Mouse (Mus musculus) cerebellum, postnatal 25 days (tissue): Measurements from ENCODE around the gene Ufc1.
"Not testable (repeated sequence)": the region's sequence is repeated elsewhere in the genome, so short reads cannot be mapped to it uniquely, and the experiment has no call there.

ENCODE experiments used
- DNase-seq, 2 experiments: peaks; one replicate each; pipeline ENCODE4 v3.0.0; 2021; ENCODE audit warnings: mixed read lengths in 2 of 2

Ufc1 gene

DNA sequence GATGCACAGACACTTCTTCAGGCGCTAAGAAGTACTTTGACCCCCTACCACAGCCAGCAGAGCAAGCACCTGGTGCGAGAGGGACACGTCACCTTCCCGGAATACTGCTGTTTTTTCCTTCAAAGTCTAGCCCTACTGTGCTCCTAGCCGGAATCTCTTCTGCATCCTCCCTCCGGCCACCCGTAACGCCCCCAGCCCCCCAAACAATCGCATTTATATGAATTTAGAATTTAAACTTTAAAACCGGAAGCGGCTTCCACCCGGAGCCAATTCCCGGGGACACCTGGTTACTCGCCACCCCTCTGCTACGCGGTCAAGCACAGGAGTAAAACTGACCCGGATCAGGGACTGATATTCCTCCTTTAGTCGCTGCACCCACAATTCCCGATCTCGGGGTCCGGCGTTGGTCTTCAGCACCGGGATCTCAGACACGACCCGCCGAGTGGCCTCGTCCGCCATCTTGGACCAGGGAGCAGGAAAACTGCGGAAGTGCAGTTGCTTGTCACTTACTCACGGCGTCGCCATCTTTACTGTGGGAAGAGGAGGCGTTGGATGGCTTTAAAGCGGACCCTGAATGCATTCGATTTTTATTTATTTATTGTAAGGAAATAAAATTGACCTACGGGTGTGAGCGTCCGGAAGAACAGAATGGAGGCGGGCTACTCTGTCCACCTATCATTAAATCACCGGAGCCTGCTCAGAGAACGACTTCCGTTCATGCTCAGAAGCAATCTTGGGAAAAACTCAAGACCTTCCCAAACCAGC is at the start of gene Ufc1:
Ufc1 (minus strand) TSS at position 727 of the 765 bp plus-strand sequence.
- peak; percentile 85 to 91 for DNase-seq

DNA sequence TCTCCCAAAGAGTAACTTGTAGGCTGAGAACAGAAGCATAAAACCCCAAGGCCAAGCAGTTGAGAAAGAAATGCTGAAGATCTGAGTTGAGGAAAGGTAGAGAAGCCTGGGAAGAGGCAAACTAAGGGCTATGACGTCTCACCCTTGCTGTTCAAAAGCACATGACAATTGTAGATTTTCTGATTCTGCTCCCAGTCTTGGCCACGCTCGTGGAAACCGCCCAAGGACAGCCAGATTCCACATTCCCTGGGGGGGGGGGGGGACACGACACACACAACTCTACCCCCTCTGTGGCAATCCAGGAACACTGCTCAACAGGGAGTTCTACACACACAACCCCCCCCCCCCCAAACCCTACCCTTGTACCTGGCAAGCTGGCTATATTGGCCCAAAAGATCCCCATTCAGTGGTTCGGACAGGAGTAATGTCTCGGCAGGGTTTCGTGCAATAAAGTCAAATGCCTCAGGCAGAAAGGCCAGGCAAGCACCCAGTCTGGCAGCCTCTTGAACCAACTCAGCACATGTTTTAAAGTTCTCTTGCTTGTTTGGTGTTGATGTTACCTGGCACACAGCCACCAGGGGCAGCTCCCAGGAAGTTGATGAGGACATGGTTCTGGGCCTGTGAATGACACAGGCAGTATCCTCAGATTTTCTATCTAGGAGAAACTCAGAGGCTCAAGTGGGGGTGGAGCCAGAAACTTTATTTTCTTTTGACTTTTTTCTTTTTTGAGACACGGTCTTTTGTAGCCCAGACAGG is 49.3 kb upstream of the Ufc1 start:
- peak in 1 of 2 experiments; percentile 39 for DNase-seq

DNA sequence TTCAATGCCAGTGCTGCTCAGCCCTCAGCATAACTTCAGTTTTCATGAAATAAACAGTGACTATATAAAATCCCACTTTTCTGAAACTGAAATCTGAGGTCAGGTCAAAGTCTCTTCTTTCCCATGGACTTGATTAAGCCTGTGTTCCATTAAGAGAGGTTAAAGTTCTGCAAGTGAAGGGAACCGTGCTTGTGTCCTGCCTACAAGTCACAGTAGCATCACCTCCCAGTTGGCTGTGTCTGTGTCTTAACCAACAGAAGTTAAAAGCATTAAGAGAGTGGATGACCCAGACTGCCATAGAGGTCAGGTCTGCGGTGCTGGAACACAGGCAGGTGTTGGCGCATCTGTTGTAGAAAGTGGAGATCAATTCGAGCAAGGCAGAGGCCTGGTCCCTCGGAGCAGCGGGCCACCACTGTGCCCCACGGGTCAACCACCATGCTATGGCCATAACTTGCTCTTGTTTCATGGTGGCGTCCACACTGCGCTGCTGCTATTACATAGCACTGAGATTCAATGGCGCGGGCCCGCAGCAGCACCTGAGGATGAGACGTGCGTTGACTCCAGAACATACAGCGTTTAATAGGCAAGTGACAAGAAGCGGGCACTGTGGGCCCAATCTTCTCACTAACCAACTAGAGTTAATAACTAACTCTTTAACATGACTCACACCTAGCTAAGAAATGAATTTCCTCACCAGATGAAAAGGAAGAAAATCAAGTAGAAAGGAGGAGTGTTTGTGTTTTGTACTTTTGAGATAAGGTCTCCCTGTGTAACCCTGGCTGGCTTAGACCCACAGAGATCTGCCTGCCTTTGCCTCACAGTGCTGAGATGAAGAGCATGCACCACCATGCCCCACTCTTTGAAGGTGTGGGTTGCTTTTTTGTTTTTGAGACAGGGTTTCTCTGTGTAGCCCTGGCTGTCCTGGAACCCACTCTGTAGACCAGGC is 47.7 kb upstream of the Ufc1 start:
- no peak for DNase-seq

DNA sequence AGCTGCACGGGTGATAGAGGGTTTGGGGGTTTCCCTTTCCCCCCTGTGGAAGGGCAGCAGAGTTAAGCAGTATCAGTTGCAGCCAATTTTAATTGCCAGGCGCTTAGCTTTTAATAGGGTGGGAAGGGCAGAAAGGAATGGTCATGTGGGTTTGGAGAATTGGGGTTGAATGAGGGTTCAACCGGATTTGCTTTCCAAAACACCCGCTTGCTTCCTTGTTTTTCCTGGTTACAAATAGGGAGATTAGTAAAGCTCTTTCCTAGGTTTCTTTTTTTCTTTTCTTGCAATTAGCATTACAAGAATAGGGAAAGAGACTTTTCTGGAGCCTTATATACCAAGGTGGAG is 35.4 kb upstream of the Ufc1 start:
- DNase-seq, result no peak

DNA sequence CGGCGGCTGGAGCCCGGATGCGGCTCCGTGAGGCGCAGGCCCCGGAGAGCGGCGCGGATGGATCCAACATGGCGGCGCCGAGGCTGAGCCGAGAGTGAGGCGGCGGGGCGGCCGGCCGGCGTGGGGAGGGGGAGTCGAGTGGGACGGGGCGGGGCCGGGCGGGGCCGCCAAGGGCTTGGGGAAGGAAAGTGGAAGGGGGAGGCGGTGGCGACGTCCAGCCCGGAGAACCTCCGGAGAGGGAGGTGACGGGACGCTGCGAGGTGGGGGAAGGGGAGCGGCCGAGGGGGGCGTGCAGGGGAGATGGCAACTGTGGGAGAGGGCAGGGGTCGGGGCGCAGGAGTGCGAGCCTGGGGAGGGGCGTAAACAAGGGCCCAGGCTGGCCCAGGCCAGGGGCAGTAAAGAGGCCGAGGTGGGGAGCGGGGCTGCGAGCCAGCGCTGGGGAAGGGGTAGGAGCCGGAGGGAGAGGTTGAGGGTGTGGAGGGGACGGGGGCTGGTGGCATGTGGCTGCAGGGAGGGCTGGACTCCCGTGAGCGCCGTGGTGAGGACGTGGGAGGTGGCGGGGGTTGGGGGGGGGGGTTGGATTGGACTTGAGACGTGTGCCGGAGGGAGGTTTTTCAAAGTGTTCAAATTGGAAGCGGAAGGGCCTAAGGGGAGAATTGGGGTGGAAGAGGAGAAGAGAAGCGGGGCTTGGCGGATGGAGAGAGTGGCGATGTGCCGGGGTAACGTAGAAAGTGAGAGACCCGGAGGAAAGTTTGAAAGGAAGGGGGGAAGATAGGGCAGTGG is 34.8 kb upstream of the Ufc1 start:
- no peak for DNase-seq

DNA sequence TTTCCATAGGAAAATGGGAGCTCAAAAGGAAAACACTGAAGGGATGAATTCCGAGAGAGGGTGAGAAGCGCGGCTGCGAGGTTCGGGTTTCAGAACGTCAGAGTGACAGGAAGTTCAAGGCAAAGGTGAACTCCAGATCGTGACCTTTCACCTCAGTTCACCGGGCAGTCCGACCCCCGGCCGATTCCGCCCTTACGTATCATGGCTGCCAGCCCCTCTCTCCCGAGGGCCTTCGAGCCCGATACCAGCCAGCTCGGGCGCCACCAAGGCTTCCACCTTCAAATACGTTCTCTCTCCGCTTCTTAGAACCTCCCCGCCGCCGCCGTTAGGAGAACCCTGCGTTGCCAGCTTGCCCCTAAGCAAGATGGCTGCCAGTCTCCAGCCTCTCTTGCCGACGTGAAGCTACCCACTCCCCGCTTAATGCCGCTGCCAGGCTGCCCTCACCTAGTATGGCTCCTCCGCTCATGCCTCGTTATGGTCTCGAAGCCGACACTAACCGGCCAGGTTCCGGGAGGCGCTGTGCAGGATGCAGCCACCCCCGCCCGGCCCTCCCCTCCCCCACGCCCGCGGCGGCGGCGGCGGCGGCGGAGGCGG is 34.1 kb upstream of the Ufc1 start, which contains the start of gene Dedd:
Dedd (plus strand) TSS at position 307 of the 594 bp plus-strand sequence.
- peak; percentile 92 to 93 for DNase-seq

DNA sequence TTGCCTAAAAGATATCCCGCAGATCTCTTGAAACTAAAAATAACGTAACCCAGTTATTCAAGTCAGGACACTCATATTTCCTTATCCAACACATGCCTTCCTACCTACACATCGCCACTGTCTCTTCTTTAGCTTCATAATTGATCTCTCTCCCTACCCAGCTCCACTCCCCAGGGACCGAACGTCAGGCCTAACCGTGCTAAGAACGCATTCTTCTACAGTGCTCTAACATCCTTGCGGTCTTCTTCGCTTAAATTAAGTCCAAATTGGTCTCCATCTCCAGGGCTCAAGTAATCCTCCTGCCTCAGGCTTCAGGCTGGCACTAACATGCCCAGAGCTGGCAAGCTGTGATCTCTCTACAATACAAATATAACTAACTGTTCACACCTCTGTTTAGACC is 33.4 kb upstream of the Ufc1 start:
- DNase-seq, result peak in 1 of 2 experiments; percentile 14

DNA sequence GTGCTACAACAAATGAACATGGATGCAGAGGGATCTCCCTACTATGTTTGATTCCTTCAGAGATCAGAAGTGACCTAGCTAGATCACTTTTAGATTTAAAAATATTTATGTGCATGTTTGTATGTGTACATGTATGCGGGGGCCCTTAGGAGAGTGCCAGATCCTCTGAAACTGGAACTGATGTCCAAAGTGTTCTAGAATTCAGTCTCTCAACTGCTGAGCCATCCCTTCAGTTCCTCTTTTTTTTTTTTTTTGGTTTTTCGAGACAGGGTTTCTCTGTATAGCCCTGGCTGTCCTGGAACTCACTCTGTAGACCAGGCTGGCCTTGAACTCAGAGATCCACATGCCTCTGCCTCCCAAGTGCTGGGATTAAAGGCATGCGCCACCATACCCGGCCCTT is 31.8 kb upstream of the Ufc1 start:
- not testable (repeated sequence) for DNase-seq

DNA sequence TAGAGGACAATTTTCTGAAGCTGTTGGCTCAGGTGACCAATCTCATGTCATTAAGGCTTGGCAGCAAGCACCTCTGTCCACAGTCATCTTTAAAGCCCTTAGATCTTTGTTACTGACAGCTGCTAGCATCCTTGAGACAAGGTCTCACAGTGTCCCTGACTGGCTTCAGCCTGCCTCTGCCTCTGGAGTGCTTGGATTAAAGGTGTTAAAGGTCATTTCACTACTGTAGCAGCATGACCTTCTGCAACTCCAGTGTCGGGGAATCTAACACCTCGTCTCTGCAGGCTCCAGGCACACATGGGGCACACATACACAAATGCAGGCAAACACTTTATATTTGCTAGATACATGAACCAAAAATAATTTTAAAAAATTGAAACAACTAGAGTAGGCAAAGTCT is 30.7 kb upstream of the Ufc1 start:
- DNase-seq, result no peak

DNA sequence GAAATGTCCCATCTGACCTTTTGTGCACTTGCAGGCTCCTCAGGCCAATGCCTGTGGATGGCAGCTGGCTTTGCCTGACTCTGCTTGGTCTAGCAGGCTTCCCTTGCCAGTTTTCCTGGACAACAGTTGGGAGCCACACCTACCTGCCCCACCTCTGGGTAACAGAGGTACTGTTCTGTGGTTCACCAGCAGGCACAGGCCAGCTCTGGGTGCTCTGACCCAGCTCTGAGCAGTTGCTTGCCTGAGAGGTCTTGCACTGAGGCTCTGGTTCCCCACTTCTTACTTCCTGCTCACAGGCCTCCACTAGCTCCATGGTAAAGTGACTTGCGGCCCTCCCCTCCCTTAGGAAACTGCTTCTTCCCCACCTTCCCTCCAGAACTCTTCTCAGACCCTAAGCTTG is 27.2 kb upstream of the Ufc1 start:
- DNase-seq, result peak in 1 of 2 experiments; percentile 27

DNA sequence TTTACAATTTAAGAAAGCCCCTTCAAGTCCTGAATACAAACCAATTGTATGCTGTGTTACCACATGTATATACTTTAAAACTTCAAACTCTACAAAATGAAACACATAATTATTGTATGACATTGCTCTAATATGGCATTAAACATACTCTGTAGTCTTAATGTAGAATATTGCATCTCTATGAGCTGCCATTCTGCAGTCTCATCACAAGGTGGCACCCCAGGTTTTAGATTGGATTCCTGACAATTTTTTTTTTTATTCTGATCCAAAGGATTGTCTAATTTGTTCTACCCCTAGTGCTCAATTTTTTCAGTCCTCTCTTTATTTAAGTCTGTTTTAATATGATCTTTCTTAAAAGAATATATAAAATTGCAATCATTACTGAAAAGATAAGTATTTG is 26.6 kb upstream of the Ufc1 start:
- peak in 1 of 2 experiments; percentile 31 for DNase-seq

DNA sequence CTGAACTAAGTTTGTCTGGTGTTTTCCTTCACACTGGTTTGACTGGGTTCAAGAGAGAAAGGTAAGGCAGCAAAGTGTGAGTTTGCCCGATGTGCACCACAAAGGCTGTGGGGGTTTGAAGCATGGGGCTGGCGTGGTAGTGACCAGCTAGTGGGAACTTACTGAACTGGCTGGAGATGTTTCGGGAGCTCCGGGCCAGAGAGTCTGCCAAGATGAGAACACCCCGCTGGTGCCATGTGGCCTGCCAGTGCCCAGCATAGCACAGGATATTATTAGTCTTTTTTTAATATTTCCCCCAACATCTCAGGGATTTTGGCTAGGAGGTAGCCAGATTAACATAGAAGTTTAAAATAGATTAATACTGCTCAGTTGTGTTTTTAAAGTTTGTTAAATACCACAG is 25.3 kb upstream of the Ufc1 start:
- DNase-seq, result peak; percentile 84 to 86

DNA sequence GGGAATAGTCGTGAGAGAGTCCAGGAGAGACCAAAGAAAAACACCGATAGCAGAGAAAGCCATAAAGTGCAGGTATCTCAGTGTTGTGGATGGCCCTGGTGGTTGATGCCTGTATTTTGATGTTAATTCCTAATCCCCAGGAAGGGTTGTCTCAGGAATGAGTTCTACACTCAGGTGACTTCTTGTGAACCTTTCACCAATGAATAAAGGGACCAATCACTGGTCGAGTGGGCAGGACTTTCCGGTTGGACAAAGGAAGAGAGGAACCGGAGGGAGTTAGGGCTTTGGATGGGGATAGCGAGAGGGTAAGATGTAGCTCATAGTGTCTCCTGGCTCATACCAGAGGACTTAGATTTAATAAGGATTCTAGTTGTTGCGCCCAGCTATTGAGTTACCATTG is 24.9 kb upstream of the Ufc1 start:
- DNase-seq, result peak in 1 of 2 experiments; percentile 48

DNA sequence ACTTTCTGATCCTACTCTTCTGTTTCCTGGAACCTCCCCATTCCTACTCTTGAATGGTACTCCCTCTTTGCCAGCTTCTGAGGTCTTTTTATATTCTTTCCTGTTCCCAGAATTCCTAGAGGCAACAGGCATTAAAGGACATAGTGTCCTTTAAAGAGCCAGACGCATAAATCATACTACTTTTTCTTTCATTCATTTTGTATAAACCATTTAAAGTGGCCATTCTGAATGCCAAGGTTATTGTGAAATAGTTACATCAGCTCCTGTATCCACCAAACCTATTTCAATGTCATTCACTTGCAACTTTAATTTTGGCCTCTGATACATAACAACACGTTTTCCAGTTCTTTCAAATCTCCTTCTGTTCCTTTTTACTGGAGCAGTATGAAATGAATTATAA is 14.5 kb upstream of the Ufc1 start:
- no peak for DNase-seq

DNA sequence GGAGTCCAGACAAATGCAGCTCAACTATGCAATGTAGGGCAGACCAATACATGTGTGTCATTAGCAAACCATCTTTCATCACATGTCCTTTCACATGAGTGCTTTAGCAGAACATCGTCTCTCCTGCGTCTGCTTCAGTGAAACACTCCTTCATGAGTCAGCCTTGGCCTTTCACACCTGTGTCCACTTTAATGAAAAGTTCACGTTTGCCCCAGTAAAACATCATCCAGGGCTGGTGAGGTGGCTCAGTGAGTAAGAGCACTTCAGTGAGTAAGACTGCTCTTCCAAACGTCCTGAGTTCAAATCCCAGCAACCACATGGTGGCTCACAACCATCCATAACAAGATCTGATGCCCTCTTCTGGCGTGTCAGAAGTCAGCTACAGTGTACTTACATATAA is 11.3 kb upstream of the Ufc1 start:
- DNase-seq, result not testable (repeated sequence)

DNA sequence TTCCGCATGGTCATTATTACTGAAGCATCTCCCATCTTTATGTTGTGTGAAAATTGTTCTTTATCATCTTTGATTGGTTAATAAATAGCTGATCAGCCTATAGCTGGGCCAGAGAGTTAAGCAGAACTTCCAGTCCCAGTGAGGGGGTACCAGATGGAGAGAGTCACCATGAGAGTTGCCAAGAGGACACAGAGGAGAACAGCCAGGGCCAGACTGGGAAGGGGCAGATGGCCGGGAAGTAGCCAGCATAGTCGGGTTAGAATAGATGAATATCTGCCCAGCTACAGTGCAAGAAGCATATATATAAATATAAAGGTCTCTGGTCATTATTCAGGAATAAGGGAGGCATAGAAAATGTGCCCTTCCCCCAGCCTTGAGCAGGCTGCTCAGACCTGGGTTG is 3.4 kb upstream of the Ufc1 start:
- peak in 1 of 2 experiments; percentile 30 for DNase-seq

DNA sequence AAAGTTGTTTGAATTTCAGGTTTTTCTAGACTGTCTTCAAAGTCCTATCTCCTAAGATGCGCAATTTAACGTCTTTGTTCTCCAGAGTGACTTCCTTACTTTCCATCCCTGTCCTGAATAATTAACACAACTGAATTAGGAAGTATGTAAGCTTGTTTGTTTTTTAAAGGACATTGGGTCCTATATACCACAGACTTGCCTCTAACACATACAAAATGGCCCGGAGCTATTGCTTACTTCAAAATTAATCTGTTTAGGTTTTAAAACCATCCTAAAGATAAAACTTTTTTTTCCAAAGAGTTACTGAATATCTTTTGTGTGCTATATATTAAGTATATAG is 209 bp upstream of the Ufc1 start:
- no peak for DNase-seq

DNA sequence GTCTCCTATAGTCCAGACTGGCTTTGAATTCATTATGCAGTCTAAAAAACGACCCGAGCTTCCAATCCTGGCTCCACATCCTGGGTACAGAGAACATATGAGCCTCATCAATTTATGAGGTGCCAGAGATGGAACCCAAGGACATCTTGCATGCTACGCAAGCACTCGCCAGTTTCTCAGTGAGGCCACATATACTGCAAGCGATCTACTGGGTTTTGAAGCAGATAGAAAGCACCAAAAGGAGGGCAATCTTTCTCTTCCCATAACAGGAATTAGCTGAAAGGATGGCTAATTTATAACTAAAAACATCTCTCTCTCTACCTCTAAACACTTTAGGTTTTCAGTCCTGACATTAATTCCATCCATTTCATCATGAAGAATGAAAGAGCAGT is 922 bp downstream of the Ufc1 start:
- DNase-seq, result no peak

DNA sequence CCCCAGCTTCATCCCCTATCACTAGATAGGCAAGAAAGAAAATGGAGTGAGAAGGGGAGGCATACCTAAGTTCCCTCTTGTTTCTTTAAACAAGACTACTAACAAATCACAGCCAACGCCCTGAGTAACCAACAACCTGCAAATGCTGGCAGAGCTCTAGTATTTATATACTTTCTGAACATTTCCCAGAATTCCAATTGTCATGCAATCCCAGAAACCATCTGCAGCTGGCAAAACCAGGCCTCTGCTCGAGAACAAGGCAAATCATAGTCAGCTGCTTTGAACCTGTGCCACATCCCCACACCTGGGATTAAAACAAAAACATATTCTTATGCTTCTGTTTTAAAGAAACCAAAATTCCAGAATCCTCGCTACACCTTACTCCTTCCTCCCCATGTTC is 1.5 kb downstream of the Ufc1 start:
- no peak for DNase-seq

DNA sequence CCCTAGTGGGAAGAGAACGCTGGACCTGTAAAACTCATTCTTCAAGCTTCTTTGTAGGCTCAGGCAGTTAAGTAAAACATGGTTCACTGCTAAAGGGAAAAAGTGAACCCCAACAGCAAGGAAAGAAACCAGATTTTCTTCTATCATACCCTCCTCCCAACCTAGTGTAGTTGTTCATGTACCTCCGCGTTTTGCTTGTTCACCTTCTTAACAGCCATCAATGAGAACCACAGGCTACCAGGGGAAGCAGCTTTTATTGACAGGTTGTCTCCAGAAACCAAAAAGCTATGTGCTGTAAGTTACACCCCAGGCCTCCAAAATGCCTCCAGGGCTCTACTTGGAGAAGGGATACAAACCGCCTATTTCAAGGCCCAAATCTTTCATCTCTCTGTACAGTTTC is 6.5 kb downstream of the Ufc1 start:
- no peak for DNase-seq

DNA sequence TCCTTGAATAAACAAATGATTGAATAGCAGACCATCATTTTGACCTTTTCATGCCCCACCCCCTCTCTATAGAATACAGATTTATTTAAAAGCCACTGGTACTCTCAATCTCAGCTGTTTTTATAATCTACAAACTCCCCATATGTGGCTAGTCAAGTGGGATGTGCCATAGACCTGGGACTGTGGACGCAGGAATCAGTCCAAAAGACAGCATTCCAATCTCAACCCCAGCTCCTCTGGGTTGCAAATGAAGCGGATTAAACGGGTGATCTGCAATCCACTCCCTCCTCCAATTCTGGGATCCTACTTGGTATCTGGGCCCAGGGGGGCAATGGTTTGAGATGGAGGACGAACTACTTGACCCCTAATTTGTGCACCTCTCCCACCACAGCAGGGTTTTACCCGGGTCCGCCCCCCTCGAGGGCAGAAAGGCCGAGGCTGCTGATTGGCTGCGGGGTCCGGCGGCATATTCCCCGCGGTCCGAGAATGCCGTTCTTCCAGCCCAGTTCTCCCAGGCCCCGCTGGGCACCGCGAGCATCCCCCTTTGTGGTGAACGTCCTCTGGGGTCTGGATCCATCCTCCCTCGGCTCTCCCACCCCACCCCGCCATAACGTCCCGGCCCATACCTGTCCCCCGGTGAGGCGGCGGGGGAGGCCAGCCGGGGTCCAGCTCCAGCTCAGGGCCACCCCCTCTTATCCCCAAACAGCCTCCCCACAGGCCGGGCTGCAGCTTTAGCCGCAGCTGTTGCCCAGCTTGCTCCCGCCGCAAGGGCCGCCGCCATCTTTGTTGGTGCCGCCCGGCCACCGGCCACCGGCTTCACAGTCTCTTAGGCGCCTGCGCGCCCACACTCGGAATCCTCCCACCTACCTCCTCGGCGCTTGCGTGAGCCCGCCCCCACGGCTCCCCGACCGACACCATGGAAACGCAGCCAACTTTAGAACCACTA is 7.4 kb downstream of the Ufc1 start, which contains the start of gene Usp21:
Usp21 (minus strand) TSS at position 856 of the 946 bp plus-strand sequence.
- DNase-seq, result peak; percentile 94 to 96
